Mouse (Mus musculus) forebrain, embryonic 12.5 days (tissue): ENCODE measurements around the gene Fam185a. TPM values are rescaled to one million over a fixed set of nuclear protein-coding genes. Genes with fewer than 3 reads are reported as not detected.

Source experiments
- ATAC-seq: fragments of 200-750 bp; cut with Nextera tagmentation; 2 replicates; pipeline ENCODE4 v1.8.0; 2017; ENCODE audit warnings: moderate TSS enrichment; ENCODE audit not compliant: low FRiP score
- H3K27ac ChIP-seq: fragments of 300-500 bp; sonication (generic); 2 replicates; pipeline ENCODE4 v1.5.1; 2016; ENCODE audit warnings: mild to moderate bottlenecking
- H3K27me3 ChIP-seq: fragments of 300-500 bp; sonication (generic); 2 replicates; pipeline ENCODE4 v1.6.1; 2016; ENCODE audit warnings: mild to moderate bottlenecking
- H3K36me3 ChIP-seq: fragments of 300-500 bp; sonication (generic); replicated peaks from 2 replicates; pipeline ENCODE4 v1.6.1; 2016; ENCODE audit warnings: mild to moderate bottlenecking
- H3K4me1 ChIP-seq: fragments of 300-500 bp; sonication (generic); 2 replicates; pipeline ENCODE4 v1.6.1; 2016
- H3K4me2 ChIP-seq: fragments of 300-500 bp; sonication (generic); 2 replicates; pipeline ENCODE4 v1.6.1; 2016; ENCODE audit warnings: mild to moderate bottlenecking, moderate library complexity
- H3K4me3 ChIP-seq: fragments of 300-500 bp; sonication (generic); replicated peaks from 2 replicates; pipeline ENCODE4 v1.5.1; 2016; ENCODE audit warnings: mild to moderate bottlenecking
- H3K9ac ChIP-seq: fragments of 300-500 bp; sonication (generic); 2 replicates; pipeline ENCODE4 v1.6.1; 2016; ENCODE audit warnings: mild to moderate bottlenecking
- H3K9me3 ChIP-seq: fragments of 300-500 bp; sonication (generic); 2 replicates; pipeline ENCODE4 v1.6.1; 2016
- WGBS: fragments of 180-500 bp; shearing (Covaris S2); methylation state at CpG from one replicate; pipeline ENCODE4 v1.1.7; 2016; 5-methylcytosine and 5-hydroxymethylcytosine counted together
- polyA plus RNA-seq: library from polyadenylated mRNA; unstranded; fragments of >200 nt; fragmentation: Nextera tagmentation; extraction: Ambion mirVana; gene quantifications from 2 replicates; pipeline ENCODE4 v1.2.1, GENCODE M21; 2016

Fam185a gene
- polyA plus RNA-seq, 1 experiment from 2014 or later = 5.4 TPM

- Histone ChIP-seq H3K36me3 (no peaks in the 10 kb centered on the region), H3K9ac (no peak overlapping the region), H3K27me3 (no peaks in the 10 kb centered on the region), H3K27ac (no peak overlapping the region), H3K4me1 (peaks cover 4% of the 10 kb centered on the region; the same call in 1 of the 2 replicates), H3K4me2 (no peak overlapping the region), H3K9me3 (no peaks in the 10 kb centered on the region), H3K4me3 (no peak overlapping the region)
- ATAC-seq = no peak
- 88% methylated on average over 3 of the region's 3 CpGs for WGBS
These were observed 62.5 kb downstream of the Fam185a start for GRCm38 (mm10) chr5:21487306-21487705.

DNA sequence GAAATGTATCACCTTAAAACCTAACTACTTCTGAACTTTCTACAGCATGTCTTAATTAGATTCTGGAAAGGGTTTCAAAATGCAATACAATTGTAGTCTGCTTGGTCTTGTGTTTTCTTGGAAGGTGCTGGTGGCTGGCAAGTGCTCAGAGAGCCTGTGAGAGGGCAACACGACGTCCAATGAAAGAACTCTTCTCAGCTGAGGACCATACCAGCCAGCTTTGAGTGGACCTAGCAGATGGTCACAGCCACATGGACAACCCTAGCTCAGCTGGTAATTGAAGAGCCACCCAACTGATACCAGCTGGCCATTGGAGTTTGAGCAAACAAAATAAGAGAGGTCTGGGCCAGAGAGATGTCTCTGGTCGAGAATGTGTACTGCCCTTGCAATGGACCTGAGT lies 63.0 kb downstream of the Fam185a start:
- Histone ChIP-seq H3K27ac (no peak overlapping the region), H3K9me3 (no peaks in the 10 kb centered on the region), H3K4me1 (no peaks in the 10 kb centered on the region), H3K4me2 (no peak overlapping the region), H3K36me3 (no peaks in the 10 kb centered on the region), H3K27me3 (no peaks in the 10 kb centered on the region), H3K9ac (no peak overlapping the region), H3K4me3 (no peak overlapping the region)
- WGBS = 87% methylated on average over 3 of the region's 3 CpGs
- no peak for ATAC-seq

- Histone ChIP-seq H3K9me3 (no peaks in the 10 kb centered on the region), H3K4me2 (no peak overlapping the region), H3K27me3 (no peaks in the 10 kb centered on the region), H3K9ac (no peak overlapping the region), H3K27ac (no peak overlapping the region), H3K4me1 (no peaks in the 10 kb centered on the region), H3K36me3 (no peaks in the 10 kb centered on the region), H3K4me3 (no peak overlapping the region)
- ATAC-seq = no peak
- 90% methylated on average over 5 of the region's 5 CpGs for WGBS
These were observed 63.7 kb downstream of the Fam185a start for GRCm38 (mm10) chr5:21488506-21488905.

DNA sequence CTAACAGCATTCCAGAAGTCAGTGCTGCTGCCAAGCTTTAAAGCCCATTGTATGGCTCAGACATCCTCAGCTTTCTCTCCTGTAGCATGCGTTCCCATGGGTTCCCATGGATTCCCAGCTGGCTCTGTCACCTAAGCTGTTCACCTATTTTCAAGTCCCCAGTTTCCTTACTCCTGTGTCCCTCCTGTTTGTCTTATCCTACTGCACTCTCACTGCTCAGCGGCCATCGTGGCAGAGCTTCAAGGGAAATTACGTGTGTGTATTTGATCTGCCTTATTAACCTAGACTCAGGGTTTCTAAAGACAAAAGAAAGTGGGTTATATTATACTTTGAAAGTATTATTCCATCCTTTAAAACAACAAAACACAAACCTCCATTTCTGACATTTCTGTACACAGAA lies 64.4 kb downstream of the Fam185a start:
- H3K9ac ChIP-seq = no peak overlapping the region
- H3K9me3 ChIP-seq = no peaks in the 10 kb centered on the region
- ATAC-seq = no peak
- no peak overlapping the region for H3K4me2 ChIP-seq
- no peaks in the 10 kb centered on the region for H3K36me3 ChIP-seq
- no peaks in the 10 kb centered on the region for H3K27me3 ChIP-seq
- no peak overlapping the region for H3K4me3 ChIP-seq
- H3K27ac ChIP-seq = no peak overlapping the region
- no peaks in the 10 kb centered on the region for H3K4me1 ChIP-seq
- 75% methylated on average over 4 of the region's 4 CpGs for WGBS

DNA sequence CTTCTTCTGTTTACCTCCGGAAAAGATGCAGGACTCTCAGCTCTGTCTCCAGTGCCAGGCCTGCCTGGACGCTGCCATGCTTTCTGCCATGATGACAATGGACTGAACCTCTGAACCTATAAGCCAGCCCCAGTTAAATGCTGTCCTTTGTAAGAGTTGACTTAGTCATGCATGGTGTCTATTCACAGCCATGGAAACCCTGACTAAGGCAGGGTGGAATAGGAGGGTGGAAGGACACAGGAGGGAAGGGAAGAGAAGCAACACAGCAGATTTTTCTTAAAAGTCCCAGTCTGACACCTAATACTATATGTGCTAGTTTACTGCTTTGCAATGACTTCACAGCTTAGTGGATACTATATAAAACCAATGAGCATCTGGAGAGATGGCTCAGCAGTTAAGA lies 66.7 kb downstream of the Fam185a start:
- H3K36me3 ChIP-seq = no peaks in the 10 kb centered on the region

DNA sequence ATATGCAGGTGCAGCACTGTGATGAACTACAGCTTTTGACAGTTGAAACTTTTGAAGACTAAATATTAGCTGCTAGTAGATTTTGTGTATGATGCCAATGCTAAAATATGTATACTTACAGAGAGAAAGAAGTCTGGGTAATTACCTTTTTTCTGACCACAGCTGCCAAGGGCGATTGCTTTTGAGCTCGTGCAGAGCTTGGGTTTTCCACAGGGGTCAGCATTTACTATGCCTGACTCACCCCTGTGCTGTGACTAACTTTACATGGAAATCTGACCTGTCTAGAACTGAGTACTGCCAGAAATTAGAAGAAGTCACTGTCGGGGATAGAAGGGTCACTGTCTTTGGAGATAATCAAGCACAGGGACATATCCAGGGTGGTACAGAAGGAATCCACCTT lies 67.5 kb downstream of the Fam185a start:
- Histone ChIP-seq H3K4me3 (no peak overlapping the region), H3K4me2 (no peak overlapping the region), H3K27me3 (no peaks in the 10 kb centered on the region), H3K9ac (no peak overlapping the region), H3K9me3 (no peaks in the 10 kb centered on the region), H3K36me3 (no peaks in the 10 kb centered on the region), H3K27ac (no peak overlapping the region), H3K4me1 (no peaks in the 10 kb centered on the region)
- 86% methylated on average over 3 of the region's 3 CpGs for WGBS
- no peak for ATAC-seq

More for the DNA sequence above, 66.7 kb downstream of the Fam185a start:
- H3K4me3 ChIP-seq = no peak overlapping the region
- no peak for ATAC-seq
- H3K4me1 ChIP-seq = no peaks in the 10 kb centered on the region
- WGBS = 51% methylated on average over 2 of the region's 2 CpGs
- no peak overlapping the region for H3K4me2 ChIP-seq
- H3K9ac ChIP-seq = no peak overlapping the region
- H3K9me3 ChIP-seq = no peaks in the 10 kb centered on the region
- no peaks in the 10 kb centered on the region for H3K27me3 ChIP-seq
- H3K27ac ChIP-seq = no peak overlapping the region

DNA sequence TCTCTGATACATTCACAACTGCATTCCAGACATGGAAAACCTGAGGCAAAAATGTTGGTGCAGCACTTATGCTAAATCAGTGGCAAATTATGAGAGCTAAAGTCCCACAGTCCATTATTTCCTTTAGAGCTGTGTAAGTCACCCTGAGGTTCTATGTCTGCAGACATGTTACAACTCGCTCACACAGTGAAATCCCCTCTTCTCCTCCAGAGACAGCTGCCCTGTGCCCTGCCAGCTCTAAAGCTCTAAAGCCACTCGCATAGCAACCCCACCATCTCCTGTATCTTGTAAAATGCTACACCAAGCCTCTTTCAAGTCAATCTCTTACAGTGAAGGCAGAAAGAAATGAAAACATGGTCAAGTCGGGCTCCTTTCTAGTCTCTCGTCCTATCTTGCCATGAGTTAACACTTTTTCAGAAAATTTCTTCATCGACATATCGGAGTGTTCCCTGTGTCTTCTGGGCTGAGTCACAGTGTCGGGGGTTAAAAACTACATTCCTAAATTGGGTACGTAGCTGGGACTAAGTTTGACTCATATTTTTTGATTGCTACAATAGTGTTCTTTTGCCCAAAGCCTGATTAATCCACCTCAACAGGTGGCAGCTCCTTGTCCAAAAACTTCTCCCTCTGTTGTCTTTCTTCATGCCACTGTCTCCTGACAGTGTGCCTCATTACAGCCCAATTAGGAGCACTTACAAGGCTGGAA lies 68.7 kb downstream of the Fam185a start:
- no peak overlapping the region for H3K9ac ChIP-seq
- H3K27me3 ChIP-seq = no peaks in the 10 kb centered on the region
- ATAC-seq = no peak
- no peak overlapping the region for H3K27ac ChIP-seq
- H3K4me2 ChIP-seq = no peak overlapping the region
- no peaks in the 10 kb centered on the region for H3K9me3 ChIP-seq
- WGBS = 75% methylated on average over 8 of the region's 8 CpGs
- no peaks in the 10 kb centered on the region for H3K36me3 ChIP-seq
- no peak overlapping the region for H3K4me3 ChIP-seq
- H3K4me1 ChIP-seq = no peaks in the 10 kb centered on the region

GRCm38 (mm10) chr5:21494781-21495180 lies 70.0 kb downstream of the Fam185a start:
- no peaks in the 10 kb centered on the region for H3K27me3 ChIP-seq
- no peaks in the 10 kb centered on the region for H3K4me1 ChIP-seq
- no peaks in the 10 kb centered on the region for H3K36me3 ChIP-seq
- H3K9me3 ChIP-seq = no peaks in the 10 kb centered on the region
- no peak overlapping the region for H3K27ac ChIP-seq
- ATAC-seq = no peak
- no peak overlapping the region for H3K9ac ChIP-seq
- no peak overlapping the region for H3K4me2 ChIP-seq
- H3K4me3 ChIP-seq = no peak overlapping the region
- 75% methylated on average over 3 of the region's 3 CpGs for WGBS

DNA sequence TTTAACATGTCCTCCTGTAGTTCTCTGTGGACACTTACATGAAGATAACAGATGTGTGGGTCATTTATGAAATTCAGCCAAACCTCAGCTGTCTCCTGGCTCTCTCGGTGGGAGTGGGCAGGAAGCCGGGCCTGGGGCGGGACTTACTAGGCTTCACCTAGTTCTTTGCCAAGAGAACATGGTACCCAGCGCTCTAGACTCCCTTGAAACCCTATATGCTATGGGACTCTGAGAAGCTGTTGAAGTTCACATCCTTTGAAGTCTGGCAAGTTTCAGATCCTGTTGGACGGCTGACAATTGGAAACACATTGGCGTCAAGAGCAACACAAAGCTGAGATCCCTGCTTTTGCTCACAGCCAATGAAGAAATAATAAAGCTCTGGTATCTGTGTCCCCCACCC lies 71.6 kb downstream of the Fam185a start:
- H3K36me3 ChIP-seq = no peaks in the 10 kb centered on the region
- H3K9ac ChIP-seq = no peak overlapping the region
- H3K27me3 ChIP-seq = no peaks in the 10 kb centered on the region
- H3K9me3 ChIP-seq = no peaks in the 10 kb centered on the region
- H3K4me3 ChIP-seq = no peak overlapping the region
- no peak overlapping the region for H3K27ac ChIP-seq
- 87% methylated on average over 6 of the region's 6 CpGs for WGBS
- no peak overlapping the region for H3K4me2 ChIP-seq
- H3K4me1 ChIP-seq = no peaks in the 10 kb centered on the region
- no peak for ATAC-seq

DNA sequence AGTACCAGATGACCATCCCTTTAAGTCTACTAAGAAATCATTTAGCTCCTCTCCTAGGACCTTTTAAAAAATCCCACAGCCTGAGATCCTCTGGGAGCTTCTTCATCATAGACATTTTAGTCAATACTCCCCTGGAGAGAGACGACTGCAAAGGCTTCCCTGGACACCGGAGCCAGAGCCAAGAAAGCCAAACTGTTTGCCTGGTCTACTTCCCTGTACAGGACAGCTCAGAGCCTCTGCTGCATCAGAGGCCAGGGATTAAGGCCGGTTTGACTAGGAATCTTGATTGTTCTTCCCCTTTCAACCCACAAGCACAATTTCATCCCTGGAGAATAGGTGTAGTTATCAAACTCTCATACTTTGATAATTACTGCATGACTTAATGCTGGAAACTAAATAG lies 72.1 kb downstream of the Fam185a start:
- Histone ChIP-seq H3K9me3 (no peaks in the 10 kb centered on the region), H3K9ac (no peak overlapping the region), H3K4me1 (no peaks in the 10 kb centered on the region), H3K36me3 (no peaks in the 10 kb centered on the region), H3K4me3 (no peak overlapping the region), H3K4me2 (no peak overlapping the region), H3K27ac (no peak overlapping the region), H3K27me3 (no peaks in the 10 kb centered on the region)
- 62% methylated on average over 3 of the region's 3 CpGs for WGBS
- ATAC-seq = no peak

DNA sequence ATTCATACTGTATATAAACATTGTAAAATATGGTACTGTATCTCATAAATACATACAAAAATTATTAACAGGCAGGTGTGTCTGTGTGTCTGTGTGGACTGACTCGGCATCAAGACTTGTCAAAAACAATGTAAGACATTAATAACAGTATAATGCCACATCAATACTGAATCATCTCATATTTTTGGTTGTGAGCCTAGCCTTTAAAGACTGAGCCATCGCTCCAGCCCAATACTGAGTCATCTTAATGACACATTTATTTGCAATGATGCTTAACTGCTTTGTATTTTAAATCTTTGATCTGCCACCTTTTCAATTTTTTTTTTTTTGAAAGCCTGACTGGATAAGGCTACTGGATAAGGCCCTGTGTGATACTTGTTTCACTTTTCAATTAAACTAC lies 73.7 kb downstream of the Fam185a start:
- no peak for ATAC-seq
- Histone ChIP-seq H3K9me3 (no peaks in the 10 kb centered on the region), H3K4me2 (no peak overlapping the region), H3K27ac (no peak overlapping the region), H3K36me3 (no peaks in the 10 kb centered on the region), H3K27me3 (no peaks in the 10 kb centered on the region), H3K9ac (no peak overlapping the region), H3K4me3 (no peak overlapping the region), H3K4me1 (no peaks in the 10 kb centered on the region)
- 90% methylated on average over 2 of the region's 2 CpGs for WGBS

DNA sequence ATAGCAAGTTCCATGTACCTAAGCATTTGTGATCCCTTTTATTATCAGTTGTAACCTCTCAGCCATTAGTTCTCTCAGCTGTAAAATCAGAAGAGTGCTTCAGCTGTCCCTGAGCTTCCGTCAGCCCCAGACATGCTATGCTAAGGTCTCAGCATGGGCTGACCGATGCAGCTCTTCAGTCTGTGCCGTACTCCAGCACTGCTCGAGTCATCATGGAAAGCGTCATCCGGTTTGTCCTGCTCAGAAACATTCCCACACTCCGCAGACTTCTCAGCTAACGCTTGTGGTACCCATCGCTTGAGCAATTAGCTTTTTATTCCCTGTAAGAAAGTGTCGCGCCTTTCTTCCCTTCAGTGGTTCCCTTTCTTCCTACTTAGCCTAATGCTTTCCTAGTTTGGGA lies 74.2 kb downstream of the Fam185a start:
- WGBS = 86% methylated on average over 11 of the region's 11 CpGs
- ATAC-seq = no peak
- H3K36me3 ChIP-seq = no peaks in the 10 kb centered on the region
- no peak overlapping the region for H3K27ac ChIP-seq
- no peak overlapping the region for H3K4me3 ChIP-seq
- H3K27me3 ChIP-seq = no peaks in the 10 kb centered on the region
- H3K9me3 ChIP-seq = no peaks in the 10 kb centered on the region
- no peaks in the 10 kb centered on the region for H3K4me1 ChIP-seq
- no peak overlapping the region for H3K9ac ChIP-seq
- H3K4me2 ChIP-seq = no peak overlapping the region

GRCm38 (mm10) chr5:21500133-21500532 lies 75.4 kb downstream of the Fam185a start:
- Histone ChIP-seq H3K36me3 (no peaks in the 10 kb centered on the region), H3K9me3 (no peaks in the 10 kb centered on the region), H3K4me2 (no peak overlapping the region), H3K4me3 (no peak overlapping the region), H3K27me3 (no peaks in the 10 kb centered on the region), H3K27ac (no peak overlapping the region), H3K9ac (no peak overlapping the region), H3K4me1 (no peaks in the 10 kb centered on the region)
- ATAC-seq = no peak
- WGBS = 81% methylated on average over 10 of the region's 10 CpGs
